Mouse (Mus musculus) heart, postnatal 10 days (tissue): ENCODE data around the gene Col27a1. TPM values are rescaled to one million over a fixed set of nuclear protein-coding genes. Genes with fewer than 3 reads are reported as not detected.

Experiments used
- DNase-seq, 2 experiments: peaks; one replicate each; pipeline ENCODE4 v3.0.0; 2021
- intact Hi-C: fragments of 180-260 bp; cut with DNase I; formaldehyde crosslinking; loops from one replicate; pipeline ENCODE4 v1.15.1; 2025
- total RNA-seq, 2 experiments: library from RNA; stranded (reverse); gene quantifications; 2 replicates each; pipeline ENCODE4 v1.2.3; 2021

Col27a1 gene
- total RNA-seq, 2 experiments from 2014 or later: 3.8 to 4.8 TPM

DNA sequence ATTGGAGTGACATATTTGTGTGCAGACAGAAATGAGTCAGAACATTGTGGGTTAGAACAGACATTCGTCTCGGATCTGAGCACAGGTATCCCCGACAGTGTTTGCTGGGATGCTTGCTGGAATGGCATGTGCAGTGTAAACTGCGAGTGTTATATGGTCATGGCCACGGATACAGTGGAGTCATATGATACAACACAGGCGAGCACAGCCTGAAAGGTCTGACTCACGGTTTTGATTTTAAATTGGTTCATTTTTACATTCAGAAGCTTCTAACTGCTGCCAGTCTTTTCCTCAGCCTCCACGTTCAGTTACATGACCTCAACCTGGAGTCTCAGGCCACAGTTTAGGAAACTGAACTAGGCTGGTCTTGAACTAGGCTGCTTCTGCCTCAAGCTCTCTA, 83.1 kb downstream of the Col27a1 start:
- intact Hi-C loops: no loop called here
- no peak for DNase-seq

DNA sequence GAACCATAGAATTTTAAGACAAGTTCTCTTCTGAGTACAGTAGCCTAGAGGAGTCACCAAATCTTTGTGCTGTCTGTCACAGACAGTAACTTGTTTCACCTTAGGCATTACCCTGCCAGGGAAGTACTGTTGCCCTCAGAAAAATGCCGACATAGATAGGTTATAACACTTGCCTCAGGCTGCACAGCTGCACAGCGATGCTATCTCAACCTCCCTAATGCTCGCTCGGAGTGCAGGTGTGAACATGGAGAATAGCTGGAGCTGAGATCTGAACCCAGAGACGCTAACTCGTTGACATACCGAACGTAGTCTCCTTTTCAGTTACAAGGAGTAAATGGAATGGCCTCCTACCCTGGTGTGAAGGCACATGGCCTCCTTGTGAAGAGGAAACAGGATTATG, 84.4 kb downstream of the Col27a1 start:
- no peak for DNase-seq
- intact Hi-C loops: no loop called here

DNA sequence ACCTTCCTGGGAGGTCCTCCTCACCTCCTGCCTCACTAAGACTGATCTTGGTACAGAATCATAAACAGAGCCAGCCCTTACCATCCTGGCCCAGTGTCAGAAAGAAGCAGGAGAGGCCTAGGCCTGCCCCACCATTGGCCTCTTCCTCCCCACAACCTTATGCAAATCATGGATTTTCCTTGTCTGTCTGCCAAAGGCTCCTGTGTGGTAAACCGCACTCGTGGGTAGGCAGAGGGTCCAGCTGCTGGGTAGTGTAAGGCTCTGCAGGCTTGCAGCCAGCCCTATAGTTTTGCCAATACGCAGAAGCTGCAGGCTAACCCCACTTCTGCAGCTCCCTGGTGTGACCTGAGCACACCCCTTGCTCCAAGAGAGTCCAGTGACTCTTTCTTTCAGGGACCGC, 88.8 kb downstream of the Col27a1 start:
- intact Hi-C loops: no loop called here
- DNase-seq: no peak

DNA sequence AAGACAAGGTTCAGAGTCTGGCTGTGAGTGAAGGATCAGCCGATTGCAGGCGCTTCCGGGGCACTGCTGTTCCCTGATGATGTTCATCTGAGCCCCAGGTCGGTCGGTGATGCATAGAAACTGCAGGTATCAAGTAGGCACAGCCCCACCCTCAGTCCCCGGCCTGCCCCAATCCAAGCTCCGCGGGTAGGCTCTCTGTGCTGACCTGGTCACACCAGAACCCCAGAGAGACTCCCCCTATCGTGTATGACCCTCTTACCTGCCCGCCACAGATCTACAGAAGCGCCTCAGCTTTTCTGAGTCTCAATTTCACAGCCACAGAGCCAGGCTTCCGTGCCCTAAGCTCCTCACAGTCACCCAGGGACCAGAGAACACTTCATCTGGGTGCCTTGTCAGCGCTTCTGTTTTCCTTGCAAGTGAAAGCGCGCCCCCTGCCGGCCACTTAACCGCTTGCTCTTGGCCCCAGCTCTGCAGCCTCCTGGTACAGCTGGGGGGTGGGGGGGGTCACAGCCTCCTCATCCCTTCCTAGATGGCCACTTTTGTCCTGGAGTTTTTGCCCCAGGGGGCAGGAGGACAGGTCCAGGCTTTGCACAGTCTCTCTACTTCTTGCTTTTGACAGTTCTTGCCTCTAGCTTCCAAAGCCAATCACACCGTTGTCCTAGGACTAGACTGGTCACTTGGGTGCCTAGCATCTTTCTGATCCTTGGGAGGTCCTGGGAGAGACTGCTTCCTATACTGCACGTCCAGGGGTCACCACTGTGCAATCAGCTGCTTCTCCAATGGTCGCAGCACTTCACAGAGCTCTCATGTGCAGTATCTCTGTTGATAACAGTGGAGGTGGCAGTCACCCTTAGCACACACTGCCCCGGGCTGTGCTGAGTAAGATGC, 93.6 kb downstream of the Col27a1 start:
- intact Hi-C loops: loop anchor here (1.0 kb wide), 1 partner anchor 91 kb away; no protein-coding TSS in a partner anchor
- DNase-seq: peak; percentile 90 to 93

DNA sequence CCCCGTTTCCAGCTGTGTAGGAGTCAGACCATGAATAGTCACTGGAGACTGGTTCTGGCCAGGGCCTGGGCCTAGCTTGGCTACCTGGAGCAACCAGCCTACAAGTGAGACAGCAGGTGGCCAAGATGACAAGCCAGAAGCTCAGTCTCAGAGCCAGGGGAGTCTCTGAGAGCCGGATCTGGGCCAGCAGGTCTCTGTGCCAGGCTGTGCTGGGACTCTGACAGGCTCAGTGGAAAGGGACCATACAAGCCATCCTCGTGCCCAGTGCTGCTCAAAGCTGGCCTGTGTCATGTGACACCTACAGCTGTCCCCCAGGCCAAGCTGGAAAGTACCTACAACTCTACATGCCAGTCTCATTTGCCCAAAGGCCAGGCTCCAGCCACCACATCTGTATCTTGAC, 94.5 kb downstream of the Col27a1 start:
- peak in 1 of 2 experiments; percentile 23 for DNase-seq

DNA sequence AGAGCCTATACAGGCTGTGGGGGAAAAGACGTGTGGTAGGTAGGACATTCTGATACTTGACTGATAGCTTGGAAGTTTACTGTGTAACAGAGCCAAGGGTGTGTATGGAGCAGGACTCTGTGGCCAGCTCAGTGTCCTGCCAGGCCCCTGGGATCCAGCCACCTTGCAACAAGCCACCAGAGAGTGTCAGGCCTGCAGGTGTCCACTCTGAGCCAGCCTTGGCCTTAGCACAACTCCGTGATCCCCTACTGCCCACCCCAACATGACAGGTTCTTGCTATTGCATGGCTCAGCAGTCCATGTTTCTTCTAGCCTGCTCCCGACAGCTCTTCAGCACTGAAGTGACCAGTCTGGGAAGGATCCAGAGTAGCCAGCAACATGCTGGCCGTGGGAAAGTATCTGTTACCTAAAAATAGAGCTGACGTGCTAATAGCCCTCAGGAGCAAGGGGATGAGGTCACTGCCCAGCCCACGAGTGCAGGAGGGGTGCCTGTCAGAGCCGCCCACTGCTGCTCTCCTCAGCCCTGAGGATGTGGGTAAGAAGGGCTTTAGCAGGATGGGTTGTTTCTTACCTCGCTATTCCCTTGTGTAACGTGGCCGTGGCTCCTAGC, 96.5 kb downstream of the Col27a1 start:
- intact Hi-C loops: no loop called here
- peak; percentile 78 to 84 for DNase-seq

More for the DNA sequence above, 94.5 kb downstream of the Col27a1 start:
- intact Hi-C loops: no loop called here

DNA sequence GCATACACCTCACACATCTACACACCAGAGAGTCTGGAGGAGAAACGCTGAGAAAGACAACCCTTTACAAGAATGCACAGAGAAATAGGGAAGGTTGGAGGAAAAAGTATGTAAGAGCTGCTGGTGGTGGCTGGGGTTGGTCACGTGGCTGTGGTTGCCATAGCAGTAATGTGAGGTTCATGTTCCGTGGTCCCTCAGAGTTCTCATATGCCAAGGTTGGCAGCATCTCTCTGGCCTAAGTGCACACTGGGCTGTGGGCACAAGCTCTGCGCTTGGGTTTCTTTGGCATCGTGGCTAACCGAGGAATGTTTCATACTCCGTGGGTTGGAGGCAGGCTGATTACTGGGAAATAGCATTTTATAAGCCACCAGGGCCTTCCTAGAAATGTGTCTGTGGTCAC, 97.6 kb downstream of the Col27a1 start:
- intact Hi-C loops: no loop called here

DNA sequence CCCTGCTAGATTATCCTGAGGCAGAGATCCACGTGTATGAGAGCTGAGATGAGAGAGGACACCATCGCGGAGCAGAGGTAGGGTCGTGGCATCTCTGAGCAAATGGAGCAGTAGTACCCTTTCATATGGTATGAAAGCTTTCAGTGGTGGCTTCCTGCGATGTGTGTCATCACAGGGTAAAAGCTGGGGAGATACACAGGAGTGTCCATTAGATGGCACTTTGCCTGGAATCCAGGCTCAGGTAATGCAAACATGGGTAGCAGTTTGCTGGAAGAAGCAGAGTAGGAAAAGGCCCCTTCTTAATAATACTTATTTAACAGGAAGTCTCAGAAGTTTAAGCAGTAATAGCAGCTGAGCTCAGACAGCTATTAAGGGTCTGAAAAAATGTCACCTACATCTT, 100.3 kb downstream of the Col27a1 start:
- no peak for DNase-seq
- intact Hi-C loops: no loop called here

More for the DNA sequence above, 97.6 kb downstream of the Col27a1 start:
- DNase-seq: no peak

DNA sequence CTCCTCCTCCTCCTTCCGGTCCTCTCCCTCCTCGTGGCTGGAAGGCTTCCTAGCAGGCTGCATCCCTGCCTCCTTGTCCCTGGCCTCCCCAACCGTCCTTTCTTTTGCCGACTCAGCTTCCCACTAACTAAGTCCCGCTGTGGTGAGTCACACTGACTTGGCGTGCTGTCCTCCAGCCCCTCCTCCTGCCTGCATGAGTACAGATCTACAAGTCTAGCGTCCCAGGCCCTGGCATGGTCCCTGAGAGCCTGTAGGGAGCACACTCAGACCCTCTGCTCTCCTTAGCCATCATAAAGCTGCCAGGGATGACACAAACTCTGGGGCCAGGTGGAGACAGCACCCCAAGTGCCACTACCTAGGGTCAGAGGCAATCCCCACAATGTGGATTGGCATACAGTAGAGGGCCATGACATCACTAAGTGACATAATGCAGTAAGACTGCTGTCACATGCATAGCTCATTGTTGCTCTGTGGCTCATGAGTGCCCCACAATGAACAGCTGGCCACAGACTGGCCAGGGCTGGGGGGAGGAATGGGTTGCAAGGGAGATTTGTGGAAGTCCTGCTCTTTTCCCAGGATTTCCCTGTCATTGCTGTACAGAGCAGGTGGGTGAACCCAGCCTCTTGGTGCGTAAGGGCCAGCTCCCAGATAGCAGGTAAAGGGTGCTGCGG, 102.4 kb downstream of the Col27a1 start:
- peak; percentile 73 for DNase-seq
- intact Hi-C loops: no loop called here

DNA sequence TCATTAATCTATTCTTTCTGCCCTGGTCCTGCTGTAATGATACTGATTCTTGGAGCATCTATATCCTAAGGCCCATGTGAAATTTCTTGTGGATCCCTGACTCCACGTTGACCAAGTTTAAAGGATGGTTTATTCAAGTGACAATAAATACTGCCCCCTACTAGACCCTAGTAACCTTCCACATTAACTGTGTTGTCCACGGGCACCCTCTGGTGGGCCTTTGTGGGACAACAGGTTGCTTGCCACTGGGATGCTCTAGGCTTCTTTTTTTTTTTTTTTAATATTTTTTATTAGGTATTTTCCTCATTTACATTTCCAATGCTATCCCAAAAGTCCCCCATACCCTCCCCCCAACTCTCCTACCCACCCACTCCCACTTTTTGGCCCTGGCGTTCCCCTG, 105.8 kb downstream of the Col27a1 start:
- intact Hi-C loops: loop anchor here (1.0 to 2.0 kb wide), 3 partner anchors 105 to 161 kb away; partner anchors contain the start of gene Col27a1
- peak; percentile 76 to 87 for DNase-seq

DNA sequence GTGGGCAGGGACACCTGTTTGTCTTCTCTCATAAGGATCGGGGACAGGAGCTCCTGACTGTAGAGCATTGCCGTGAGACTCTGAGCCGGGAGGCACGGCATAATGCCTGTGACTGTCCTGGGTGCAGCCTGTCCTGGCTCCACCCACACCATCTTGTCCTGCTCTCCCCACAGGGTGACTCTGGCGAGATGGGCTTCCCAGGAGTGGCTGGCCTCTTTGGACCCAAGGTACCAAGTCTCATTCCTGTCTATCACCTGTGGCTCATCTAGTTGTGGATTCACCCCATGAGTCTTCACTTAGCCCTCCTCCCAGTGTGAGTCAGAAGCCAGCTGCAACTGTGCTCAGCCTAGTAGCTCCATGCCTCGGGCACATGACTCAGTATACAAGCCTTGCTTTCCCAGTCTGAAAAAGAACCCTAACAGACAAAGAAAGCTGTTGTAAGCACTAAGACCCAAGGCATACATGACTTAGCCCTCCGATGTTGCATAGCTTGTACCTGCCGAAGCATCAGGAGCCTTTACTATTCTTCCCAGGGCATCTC, 109.5 kb downstream of the Col27a1 start:
- no peak for DNase-seq

DNA sequence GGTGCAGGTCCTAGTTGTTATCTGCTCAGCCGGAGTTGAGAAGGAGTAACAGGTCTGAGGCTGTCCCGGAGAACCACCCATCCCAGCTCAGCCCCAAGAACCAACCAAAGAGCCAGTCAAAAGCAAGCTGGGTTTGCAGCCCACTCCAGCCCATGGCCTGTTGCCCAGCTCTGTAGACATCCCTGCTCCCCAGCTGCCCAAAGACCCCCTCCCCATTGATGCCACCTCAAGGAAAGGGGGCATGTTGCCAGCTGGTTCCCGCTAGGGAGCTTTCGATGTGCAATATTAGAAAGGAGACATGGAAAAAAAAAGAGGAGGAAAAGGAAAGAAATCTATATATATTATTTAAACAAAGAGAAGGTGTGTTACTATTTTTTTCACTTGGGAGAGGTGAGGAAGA, 119.6 kb downstream of the Col27a1 start:
- no peak for DNase-seq
- intact Hi-C loops: no loop called here

More for the DNA sequence above, 109.5 kb downstream of the Col27a1 start:
- intact Hi-C loops: no loop called here

DNA sequence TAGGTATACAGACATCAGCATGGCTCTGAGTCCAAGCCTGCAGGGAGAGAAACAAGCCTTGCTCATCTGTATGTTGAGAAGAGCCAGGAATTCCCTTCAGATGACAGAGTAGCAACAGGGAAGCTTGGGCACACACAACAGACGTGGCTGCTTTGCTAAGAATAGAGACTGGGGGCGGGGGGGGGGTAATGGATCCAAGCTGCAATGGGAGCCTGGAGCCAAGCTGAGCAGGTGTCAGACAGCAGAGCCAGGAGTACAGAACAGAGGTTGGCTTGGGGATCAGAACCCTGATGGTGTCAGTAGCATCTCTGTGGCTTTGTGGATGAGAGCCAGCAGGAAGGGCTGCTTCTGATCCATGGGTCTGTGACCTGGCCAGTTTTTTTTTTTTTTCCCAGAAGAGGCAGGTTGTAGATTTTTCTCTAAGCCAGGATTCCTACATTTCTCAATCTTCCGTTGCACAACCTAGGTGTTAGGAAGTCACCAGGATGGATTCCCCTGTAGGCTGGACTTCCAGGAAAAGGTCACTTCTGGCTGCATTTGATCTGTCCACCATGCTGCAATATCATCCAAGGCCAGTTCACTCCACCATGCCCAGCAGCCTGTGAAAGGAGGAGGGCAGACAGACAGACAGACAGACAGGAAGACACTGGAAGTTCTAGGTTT, 124.7 kb downstream of the Col27a1 start:
- no peak for DNase-seq
- intact Hi-C loops: no loop called here

DNA sequence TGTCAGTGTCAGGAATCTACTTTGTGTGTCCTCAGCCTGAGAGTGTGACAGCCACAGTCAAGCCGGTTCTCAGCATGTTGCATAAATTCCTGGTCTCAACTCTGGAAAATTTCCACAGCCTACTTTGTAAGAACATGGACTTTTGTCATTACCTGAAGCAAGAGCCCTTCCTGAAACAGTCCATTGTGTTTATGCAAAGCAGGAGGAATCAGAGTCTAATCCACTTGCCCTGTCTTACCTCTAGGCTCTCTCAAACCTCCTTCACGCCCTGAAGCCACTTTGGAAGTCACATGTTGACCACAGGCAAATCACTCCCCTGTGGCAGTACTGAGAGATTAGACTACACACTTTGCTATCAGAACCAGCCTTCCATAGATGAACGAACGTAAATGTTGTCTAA, 128.7 kb downstream of the Col27a1 start:
- intact Hi-C loops: no loop called here
- DNase-seq: no peak

DNA sequence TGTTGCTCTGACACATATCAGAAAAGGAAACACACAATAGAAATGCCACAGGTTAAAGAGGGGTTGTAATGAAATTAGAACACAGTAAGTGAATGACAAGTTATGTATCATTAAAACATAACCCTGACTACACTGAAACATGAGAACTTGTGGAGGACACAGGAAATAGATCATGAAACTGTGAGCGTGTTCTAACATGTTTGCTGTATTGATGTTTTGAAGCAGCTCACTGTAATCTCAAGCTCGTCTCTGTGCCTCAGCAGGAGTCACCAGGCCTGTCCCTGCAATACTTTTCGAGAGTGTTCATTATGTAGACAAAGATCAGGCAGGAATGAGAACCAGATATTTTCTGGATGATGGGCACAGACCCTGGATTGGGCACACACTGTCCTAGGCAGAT, 129.8 kb downstream of the Col27a1 start:
- DNase-seq: no peak
- intact Hi-C loops: no loop called here

DNA sequence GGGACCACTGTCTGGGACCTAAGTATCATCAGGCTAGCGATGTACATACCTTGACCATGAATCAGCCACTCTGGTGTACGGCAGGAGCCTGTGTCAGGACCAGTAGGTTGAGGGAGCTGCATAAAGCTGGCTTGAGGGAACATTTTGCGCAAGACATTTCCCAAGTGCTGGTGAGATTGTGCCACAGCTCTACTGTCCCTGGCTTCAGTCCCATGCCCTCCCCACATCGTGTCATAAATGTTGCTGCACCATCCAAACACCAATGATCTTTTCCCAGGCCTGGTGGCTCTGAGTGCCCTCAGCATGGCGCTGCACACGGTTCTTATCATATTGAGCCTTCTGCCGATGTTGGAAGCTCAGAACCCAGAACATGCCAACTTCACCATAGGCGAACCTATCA, 130.5 kb downstream of the Col27a1 start, which contains the start of gene Orm1:
Gene Orm1, plus strand, starts transcription at position 266 of the 400 bp plus-strand sequence.
- intact Hi-C loops: no loop called here
- no peak for DNase-seq

DNA sequence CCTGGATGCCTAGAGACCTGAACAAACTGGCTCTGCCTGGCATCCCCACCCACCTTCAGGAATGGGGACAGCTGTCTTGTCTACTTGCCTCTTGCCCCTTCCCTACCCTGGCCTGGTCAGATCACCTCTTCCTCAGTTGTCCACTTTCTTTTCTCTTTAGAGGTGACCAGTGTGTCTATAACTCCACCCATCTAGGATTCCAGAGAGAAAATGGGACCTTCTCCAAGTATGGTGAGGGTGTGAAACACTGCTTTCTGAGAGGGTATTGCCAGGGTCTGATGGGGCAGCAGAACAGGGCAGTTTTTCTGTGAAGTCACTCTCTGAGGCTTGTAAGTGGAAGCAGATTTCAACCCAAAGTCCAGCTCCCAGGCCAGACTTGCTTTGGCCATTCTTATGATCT, 131.5 kb downstream of the Col27a1 start:
- intact Hi-C loops: no loop called here

DNA sequence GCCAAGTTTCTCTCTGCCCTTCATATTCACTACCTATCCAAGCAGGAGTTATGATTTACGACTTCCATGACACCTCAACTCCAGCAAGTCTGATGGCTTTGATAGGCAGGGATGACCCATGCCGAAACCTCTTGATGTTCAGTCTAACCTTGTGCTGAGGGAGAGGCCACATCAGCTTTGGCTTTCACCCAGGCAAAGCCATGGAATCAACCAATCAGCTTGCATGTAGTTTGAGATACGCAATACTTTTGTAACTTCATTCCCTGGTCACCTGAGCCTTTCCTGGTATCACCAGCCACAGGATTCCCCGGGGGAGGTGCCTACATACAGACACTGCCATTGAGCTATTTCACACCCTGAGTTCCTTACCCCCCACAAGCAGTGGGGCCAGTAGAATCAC, 132.9 kb downstream of the Col27a1 start:
- no peak for DNase-seq
- intact Hi-C loops: no loop called here

More for the DNA sequence above, 131.5 kb downstream of the Col27a1 start:
- DNase-seq: no peak

DNA sequence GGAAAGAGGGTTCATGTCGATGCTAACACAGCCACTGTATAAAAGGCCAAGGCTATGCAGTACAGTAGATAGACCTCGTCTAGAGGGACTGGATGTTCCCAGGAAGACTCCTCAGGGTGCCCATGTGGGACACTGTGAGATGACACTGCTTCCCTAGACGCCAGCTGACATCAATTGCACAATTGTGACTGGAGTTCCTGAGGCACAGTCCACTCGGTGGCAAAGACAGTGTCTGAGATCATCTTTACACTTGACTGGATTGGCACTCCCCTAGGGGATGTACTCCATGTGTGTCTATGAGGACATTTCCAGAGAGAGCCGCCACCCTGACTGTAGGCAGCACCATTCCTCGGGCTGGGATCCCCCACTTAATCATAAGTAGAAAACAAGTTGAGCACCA, 134.7 kb downstream of the Col27a1 start:
- DNase-seq: no peak
- intact Hi-C loops: no loop called here

DNA sequence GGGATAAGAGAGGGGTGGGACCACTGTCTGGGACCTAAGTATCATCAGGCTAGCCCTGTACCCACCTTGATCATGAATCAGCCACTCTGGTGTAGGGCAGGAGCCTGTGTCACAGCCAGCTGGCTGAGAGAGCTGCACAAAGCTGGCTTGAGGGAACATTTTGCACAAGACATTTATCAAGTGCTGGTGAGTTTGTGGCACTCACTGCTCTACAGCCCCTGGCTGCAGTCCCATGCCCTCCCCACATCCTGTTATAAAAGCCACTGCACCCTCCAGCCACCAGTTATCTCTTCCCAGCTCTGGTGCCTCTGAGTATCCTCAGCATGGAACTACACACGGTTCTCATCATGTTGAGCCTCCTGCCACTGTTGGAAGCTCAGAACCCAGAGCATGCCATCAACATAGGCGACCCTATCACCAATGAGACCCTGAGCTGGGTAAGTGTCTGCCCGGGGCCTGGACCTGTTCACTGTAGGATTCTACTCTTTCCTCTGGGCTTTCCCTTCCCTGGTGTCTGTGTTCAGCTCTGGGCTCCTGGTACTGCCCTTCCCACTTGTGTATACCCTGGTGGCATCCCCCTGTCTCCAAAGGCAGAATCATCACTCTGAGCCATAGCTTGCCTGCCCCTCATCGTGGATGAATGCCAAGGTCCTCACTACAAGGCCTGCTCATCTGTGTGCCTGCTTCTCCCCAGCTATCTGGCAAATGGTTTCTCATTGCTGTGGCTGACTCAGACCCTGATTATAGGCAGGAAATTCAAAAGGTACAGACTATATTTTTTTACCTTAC, 142.3 kb downstream of the Col27a1 start, which contains the start of gene Orm3:
Gene Orm3, plus strand, starts transcription at position 286 of the 789 bp plus-strand sequence.
- intact Hi-C loops: no loop called here
- DNase-seq: peak; percentile 63 to 73
